Mouse (Mus musculus) megakaryocyte, adult 5-6 weeks (primary cell): Measurements from ENCODE around the gene Npr1. TPM values are rescaled to one million over a fixed set of nuclear protein-coding genes. Genes with fewer than 3 reads are reported as not detected.

Experiments used
- ATAC-seq: 2 replicates; pipeline ENCODE4 v1.8.0; 2016; ENCODE audit warnings: mild to moderate bottlenecking, inconsistent platforms; ENCODE audit not compliant: poor library complexity, severe bottlenecking
- total RNA-seq, 2 experiments: library from RNA; stranded (forward) in 1 of 2; stranded (reverse) in 1 of 2; fragments of 153-499, 151-499 nt in 1 of 2; fragments of 221-1000, 200-1000 nt in 1 of 2; gene quantifications; 2 replicates each; pipeline versions ENCODE4 v1.2.3 to v1.2.4; 2015 to 2017

Npr1 gene
- total RNA-seq, 2 experiments from 2014 or later: not detected

- ATAC-seq: peak; percentile 98
Measured at GRCm38 (mm10) chr3:90475831-90476611, 10.4 kb upstream of the Npr1 start, which contains the start of gene Ilf2. Gene Ilf2, plus strand, starts transcription at chr3:90476126.

GRCm38 (mm10) chr3:90475151-90475830, 9.6 kb upstream of the Npr1 start:
- 0 out of 2 replicates have a peak, but pooled peaks have one; percentile 14 for ATAC-seq

GRCm38 (mm10) chr3:90472213-90472612, 6.5 kb upstream of the Npr1 start:
- ATAC-seq: peak; percentile 51

GRCm38 (mm10) chr3:90467618-90468300, 2.1 kb upstream of the Npr1 start:
- ATAC-seq: no peak

- peak; percentile 59 for ATAC-seq
Measured at GRCm38 (mm10) chr3:90466311-90466766, 673 bp upstream of the Npr1 start.

GRCm38 (mm10) chr3:90465081-90465685, 483 bp downstream of the Npr1 start:
- peak; percentile 20; the same call in 1 of the 2 replicates for ATAC-seq

- ATAC-seq: peak; percentile 34
Measured at GRCm38 (mm10) chr3:90464552-90465080, 1.1 kb downstream of the Npr1 start.

GRCm38 (mm10) chr3:90462579-90462978, 3.1 kb downstream of the Npr1 start:
- ATAC-seq: no peak

GRCm38 (mm10) chr3:90461935-90462334, 3.7 kb downstream of the Npr1 start:
- ATAC-seq: no peak

- ATAC-seq: no peak
Measured at GRCm38 (mm10) chr3:90460315-90460714, 5.4 kb downstream of the Npr1 start.

- no peak for ATAC-seq
Measured at GRCm38 (mm10) chr3:90459727-90460126, 5.9 kb downstream of the Npr1 start.

GRCm38 (mm10) chr3:90454931-90455330, 10.7 kb downstream of the Npr1 start:
- ATAC-seq: no peak

GRCm38 (mm10) chr3:90451396-90452095, 14.1 kb downstream of the Npr1 start:
- no peak for ATAC-seq

- ATAC-seq: no peak
Measured at GRCm38 (mm10) chr3:90450874-90451273, 14.8 kb downstream of the Npr1 start.

GRCm38 (mm10) chr3:90448626-90449025, 17.0 kb downstream of the Npr1 start:
- no peak for ATAC-seq

GRCm38 (mm10) chr3:90447123-90447494, 18.6 kb downstream of the Npr1 start:
- no peak for ATAC-seq

GRCm38 (mm10) chr3:90446389-90447122, 19.1 kb downstream of the Npr1 start:
- peak; percentile 69 for ATAC-seq

GRCm38 (mm10) chr3:90445417-90446200, 20.1 kb downstream of the Npr1 start:
- no peak for ATAC-seq

- no peak for ATAC-seq
Measured at GRCm38 (mm10) chr3:90443977-90444376, 21.7 kb downstream of the Npr1 start.
